Mouse (Mus musculus) E14TG2a.4 (cell line): ENCODE results near the gene Thra.

Experiments used
- H3K27me3 ChIP-seq: 2 replicates; pipeline ENCODE4 v1.6.1; 2014; ENCODE audit warnings: low read length, control low read depth; ENCODE audit not compliant: insufficient read depth
- H3K36me3 ChIP-seq: 2 replicates; pipeline ENCODE4 v1.6.1; 2014; ENCODE audit warnings: low read length, control low read depth; ENCODE audit not compliant: insufficient read depth
- H3K4me1 ChIP-seq: replicated peaks from 2 replicates; pipeline ENCODE4 v1.6.1; 2014; ENCODE audit warnings: low read depth, low read length, control low read depth
- H3K4me3 ChIP-seq: replicated peaks from 2 replicates; pipeline ENCODE4 v1.5.1; 2014; ENCODE audit warnings: mild to moderate bottlenecking, low read length
- H3K9me3 ChIP-seq: 2 replicates; pipeline ENCODE4 v1.6.1; 2014; ENCODE audit warnings: low read length, control low read depth
- CTCF ChIP-seq: conservative IDR thresholded peaks from 2 replicates; pipeline ENCODE4 v1.5.1; 2014; ENCODE audit warnings: low read length
- NANOG ChIP-seq: IDR thresholded peaks from 2 replicates; pipeline ENCODE4 v1.6.1; 2014; ENCODE audit warnings: borderline replicate concordance, low read length, mixed read lengths
- POU5F1 ChIP-seq: IDR thresholded peaks from 2 replicates; pipeline ENCODE4 v1.6.1; 2014; ENCODE audit warnings: low read length, borderline replicate concordance

Gene Thra

GRCm38 (mm10) chr11:98746855-98747693 lies 6.6 kb downstream of the Thra start:
- Histone ChIP-seq H3K27me3 (peaks cover 23% of the 10 kb centered on the region), H3K36me3 (no peaks in the 10 kb centered on the region), H3K9me3 (no peaks in the 10 kb centered on the region), H3K4me1 (peaks cover 96% of the 10 kb centered on the region), H3K4me3 (peak overlapping the region; percentile 48)
- no peak for TF ChIP-seq CTCF
- no peak for TF ChIP-seq POU5F1
- TF ChIP-seq NANOG, result no peak

- Histone ChIP-seq H3K9me3 (no peaks in the 10 kb centered on the region), H3K36me3 (no peaks in the 10 kb centered on the region), H3K4me3 (peak overlapping the region; percentile 35), H3K4me1 (peaks cover 94% of the 10 kb centered on the region), H3K27me3 (peaks cover 23% of the 10 kb centered on the region)
- no peak for TF ChIP-seq POU5F1
- TF ChIP-seq NANOG, result no peak
- TF ChIP-seq CTCF, result no peak
Measured at GRCm38 (mm10) chr11:98747804-98748505, 7.5 kb downstream of the Thra start.

DNA sequence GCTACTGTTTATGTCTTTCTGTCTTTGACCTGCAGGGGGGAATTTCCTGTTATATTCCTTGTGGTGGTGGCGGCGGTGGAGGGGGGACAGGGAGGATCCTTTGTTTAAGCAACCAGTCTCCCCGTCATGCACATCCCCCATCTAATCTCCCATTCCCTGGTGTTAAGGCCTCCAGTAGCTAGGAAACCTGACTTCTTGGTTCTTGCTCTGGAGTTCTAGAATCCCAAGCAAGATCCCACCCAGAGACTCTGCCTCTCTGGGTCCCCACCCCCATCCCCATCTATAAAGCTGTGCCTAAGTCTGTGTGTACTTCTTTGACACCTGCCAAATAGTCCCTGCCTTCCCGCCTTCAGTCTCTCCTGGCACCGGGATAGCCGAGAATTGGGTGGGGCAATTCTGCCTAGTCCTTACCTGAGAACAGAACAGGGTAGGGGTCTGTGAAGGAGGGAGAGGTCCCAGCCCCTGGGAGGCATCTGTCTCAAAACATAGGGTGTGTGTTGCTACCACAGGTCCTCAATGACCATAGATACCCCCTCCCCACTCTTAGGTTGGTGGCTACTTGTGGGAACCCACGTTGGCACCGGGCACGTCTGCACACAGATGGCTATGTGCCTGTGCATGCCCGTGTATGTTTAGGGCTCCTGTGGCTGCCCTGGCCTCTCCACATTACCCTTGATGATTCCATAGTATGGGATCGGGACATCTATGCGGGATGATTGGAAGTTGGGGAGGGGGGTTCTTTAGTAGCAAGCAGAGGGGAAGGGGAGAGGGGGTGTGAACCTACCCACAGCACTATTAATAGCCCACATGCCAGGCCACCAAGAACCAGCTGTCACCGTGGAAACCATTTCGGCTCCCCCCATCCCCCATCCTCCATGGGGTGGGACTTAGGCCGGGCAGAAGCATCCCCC lies 8.3 kb downstream of the Thra start:
- H3K27me3 ChIP-seq, result peaks cover 23% of the 10 kb centered on the region
- H3K9me3 ChIP-seq, result no peaks in the 10 kb centered on the region
- H3K4me3 ChIP-seq, result peak overlapping the region; percentile 44; the same call in 1 of the 2 replicates
- TF ChIP-seq NANOG (no peak), CTCF (no peak), POU5F1 (no peak)
- peaks cover 94% of the 10 kb centered on the region for H3K4me1 ChIP-seq
- H3K36me3 ChIP-seq, result no peaks in the 10 kb centered on the region

DNA sequence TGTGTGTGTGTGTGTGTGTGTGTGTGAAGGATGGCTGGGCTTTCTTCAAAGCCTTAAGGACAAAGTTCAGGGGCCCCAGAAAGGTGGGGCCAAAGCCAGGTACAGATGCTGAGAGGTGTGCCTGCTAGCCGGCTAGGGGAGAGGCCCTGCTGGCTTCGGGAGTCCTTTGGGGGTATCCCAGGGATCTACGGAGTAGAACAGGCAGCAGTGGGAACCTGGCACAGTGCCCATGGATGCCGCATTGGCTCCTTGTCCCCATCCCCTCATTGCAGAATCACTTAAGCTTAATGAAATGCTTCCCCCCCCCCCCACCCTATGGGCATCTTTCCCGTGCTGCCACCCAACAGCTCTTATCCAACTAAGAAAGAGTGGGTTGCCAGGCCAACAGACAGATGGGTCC lies 9.3 kb downstream of the Thra start:
- Histone ChIP-seq H3K9me3 (no peaks in the 10 kb centered on the region), H3K4me3 (no peak overlapping the region), H3K36me3 (no peaks in the 10 kb centered on the region), H3K4me1 (peaks cover 94% of the 10 kb centered on the region), H3K27me3 (peaks cover 23% of the 10 kb centered on the region)
- TF ChIP-seq POU5F1 (no peak), CTCF (no peak), NANOG (no peak)

DNA sequence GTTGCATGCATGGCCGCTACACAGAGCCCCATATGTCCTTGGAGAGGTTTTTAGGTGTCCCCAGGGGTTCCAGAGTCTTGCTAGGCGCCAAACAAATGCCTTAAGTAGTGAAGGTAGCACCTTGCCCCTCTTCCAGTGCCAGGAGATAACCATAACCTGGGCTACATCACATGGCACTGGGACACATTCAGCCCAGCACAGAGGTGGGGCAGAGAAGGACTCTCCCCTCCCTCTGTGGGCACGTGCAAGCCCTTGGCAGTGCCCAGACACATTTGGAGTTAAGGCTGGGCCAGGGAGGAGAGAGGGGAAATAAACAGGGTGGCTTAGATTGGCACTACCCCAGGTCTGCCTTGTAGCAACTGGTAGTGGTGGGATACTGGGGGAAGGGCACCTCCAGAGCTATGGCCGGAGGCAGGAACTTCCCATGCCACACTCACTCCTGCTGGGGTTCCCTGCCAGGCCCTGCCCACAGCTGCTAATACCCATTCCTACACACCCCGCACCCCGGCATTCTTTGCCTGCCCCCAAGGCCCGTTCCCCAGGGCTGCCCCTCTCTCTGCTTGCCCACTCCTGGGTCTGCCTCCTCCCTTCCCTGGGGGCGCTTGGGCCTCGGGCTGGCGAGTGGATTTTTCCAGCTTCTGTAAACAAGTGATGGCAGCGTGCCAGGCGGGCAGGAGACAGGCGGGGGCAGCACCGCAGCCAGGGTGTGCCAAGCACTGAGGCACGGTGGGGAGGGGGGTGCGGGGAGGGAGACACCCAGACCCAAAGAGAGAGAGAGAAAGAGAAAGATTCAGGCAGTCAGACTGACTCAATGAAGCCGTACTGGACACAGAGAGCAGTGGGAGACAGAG lies 10.1 kb downstream of the Thra start:
- H3K27me3 ChIP-seq, result peaks cover 23% of the 10 kb centered on the region
- TF ChIP-seq CTCF (no peak), POU5F1 (no peak), NANOG (no peak)
- no peaks in the 10 kb centered on the region for H3K36me3 ChIP-seq
- peaks cover 92% of the 10 kb centered on the region for H3K4me1 ChIP-seq
- peak overlapping the region; percentile 51; the same call in 1 of the 2 replicates for H3K4me3 ChIP-seq
- no peaks in the 10 kb centered on the region for H3K9me3 ChIP-seq

DNA sequence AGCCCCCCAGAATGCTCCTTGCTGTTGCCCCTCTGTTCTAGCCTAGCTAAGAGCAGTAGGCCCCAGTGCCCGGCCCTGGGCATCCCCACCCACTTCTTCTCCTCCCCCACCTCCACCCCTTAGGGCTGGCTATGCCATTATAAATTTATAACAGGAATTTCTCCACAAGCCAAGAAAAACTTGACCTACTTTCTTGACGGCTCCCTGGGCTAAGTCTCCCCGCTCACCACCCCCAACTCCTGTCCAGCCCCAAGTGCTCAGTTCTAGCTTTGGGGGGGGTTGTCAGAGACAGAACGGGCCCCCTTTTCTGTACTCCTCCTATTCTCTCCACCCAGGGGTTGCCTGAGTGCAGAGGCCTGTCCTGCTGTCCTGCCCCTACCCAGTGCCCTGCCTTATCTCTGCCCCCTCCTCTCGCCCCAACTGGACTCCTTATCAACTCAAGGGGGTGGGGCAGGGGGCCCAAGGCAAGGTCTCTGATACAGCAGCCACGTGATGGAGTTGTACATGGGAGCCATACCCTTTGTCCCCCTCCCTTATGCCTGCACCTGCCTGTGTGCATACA lies 10.9 kb downstream of the Thra start:
- H3K36me3 ChIP-seq, result peaks cover 5% of the 10 kb centered on the region; the same call in 1 of the 2 replicates
- TF ChIP-seq POU5F1 (no peak), NANOG (no peak), CTCF (no peak)
- peaks cover 92% of the 10 kb centered on the region for H3K4me1 ChIP-seq
- peaks cover 23% of the 10 kb centered on the region for H3K27me3 ChIP-seq
- H3K4me3 ChIP-seq, result no peak overlapping the region
- no peaks in the 10 kb centered on the region for H3K9me3 ChIP-seq

DNA sequence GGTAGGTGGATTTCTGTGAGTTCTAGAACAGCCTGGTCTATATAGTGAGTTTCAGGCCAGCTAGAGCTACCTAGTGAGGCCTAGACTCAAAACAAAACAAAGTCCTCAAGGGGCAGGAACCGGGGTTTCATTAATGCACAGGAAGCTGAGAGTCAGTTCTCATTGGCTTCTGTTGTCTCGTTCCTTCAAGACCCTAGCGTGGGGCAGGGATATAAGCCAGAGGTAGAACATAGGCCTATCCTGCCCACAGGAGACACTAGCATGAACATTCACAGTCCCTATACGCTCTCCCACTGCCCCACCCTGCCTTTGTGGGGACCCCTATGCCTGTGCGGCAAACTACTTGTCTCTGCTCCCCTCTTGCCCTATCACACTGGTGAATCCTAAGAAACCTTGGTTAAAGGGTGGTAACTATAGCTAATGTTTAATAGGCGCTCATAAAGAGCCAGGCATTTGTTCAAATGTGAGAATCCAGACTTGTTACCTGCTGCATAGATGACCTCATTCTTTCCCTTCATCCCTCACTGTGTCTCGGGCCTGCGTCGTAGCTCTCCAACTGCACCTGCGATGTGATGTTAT lies 12.2 kb downstream of the Thra start:
- H3K9me3 ChIP-seq, result no peaks in the 10 kb centered on the region
- H3K4me3 ChIP-seq, result no peak overlapping the region
- H3K36me3 ChIP-seq, result peaks cover 5% of the 10 kb centered on the region; the same call in 1 of the 2 replicates
- H3K4me1 ChIP-seq, result peaks cover 90% of the 10 kb centered on the region
- peaks cover 20% of the 10 kb centered on the region for H3K27me3 ChIP-seq
- TF ChIP-seq NANOG, result no peak
- TF ChIP-seq CTCF, result no peak
- TF ChIP-seq POU5F1, result no peak
